Mouse (Mus musculus): ENCODE measurements around the gene Tlcd2. TPM values are rescaled to one million over a fixed set of nuclear protein-coding genes. Genes with fewer than 3 reads are reported as not detected.
"Not testable (repeated sequence)": the region's sequence is repeated elsewhere in the genome, so short reads cannot be mapped to it uniquely, and the experiment has no call there.

Gene Tlcd2
- polyA plus RNA-seq, 1 experiment: 11.4 TPM

- no peak for TF ChIP-seq CTCF (IDR thresholded peaks at IDR 0.05; ENCODE audit: borderline replicate concordance, insufficient read depth, low read length)
- TF ChIP-seq POLR2A (IDR thresholded peaks at IDR 0.05; ENCODE audit: low read depth, low read length): no peak
- Histone ChIP-seq H3K4me1 (ENCODE audit: control insufficient read depth, insufficient read depth, low read length) (no peaks in the 10 kb centered on the region), H3K27ac (ENCODE audit: insufficient read depth, low read length) (no peak overlapping the region)
These were observed 17.8 kb upstream of the Tlcd2 start for GRCm38 (mm10) chr11:75443711-75444110.

GRCm38 (mm10) chr11:75448575-75448974 lies 12.9 kb upstream of the Tlcd2 start:
- Histone ChIP-seq H3K4me3 (ENCODE audit: insufficient read depth, low read length) (no peak overlapping the region), H3K27ac (ENCODE audit: insufficient read depth, low read length) (no peak overlapping the region), H3K4me1 (ENCODE audit: control insufficient read depth, insufficient read depth, low read length) (no peaks in the 10 kb centered on the region)
- TF ChIP-seq CTCF (IDR thresholded peaks at IDR 0.05; ENCODE audit: borderline replicate concordance, insufficient read depth, low read length) (no peak), POLR2A (IDR thresholded peaks at IDR 0.05; ENCODE audit: low read depth, low read length) (no peak)

More at GRCm38 (mm10) chr11:75443711-75444110, 17.8 kb upstream of the Tlcd2 start:
- H3K4me3 ChIP-seq (ENCODE audit: insufficient read depth, low read length): no peak overlapping the region

GRCm38 (mm10) chr11:75449695-75450094 lies 11.8 kb upstream of the Tlcd2 start:
- Histone ChIP-seq H3K4me1 (ENCODE audit: control insufficient read depth, insufficient read depth, low read length) (no peaks in the 10 kb centered on the region; the same call in 1 of the 2 replicates), H3K4me3 (ENCODE audit: insufficient read depth, low read length) (no peak overlapping the region), H3K27ac (ENCODE audit: insufficient read depth, low read length) (no peak overlapping the region)
- TF ChIP-seq POLR2A (IDR thresholded peaks at IDR 0.05; ENCODE audit: low read depth, low read length): no peak

- H3K27ac ChIP-seq (ENCODE audit: insufficient read depth, low read length): no peak overlapping the region
- H3K4me1 ChIP-seq (ENCODE audit: control insufficient read depth, insufficient read depth, low read length): no peaks in the 10 kb centered on the region; the same call in 1 of the 2 replicates
- TF ChIP-seq POLR2A (IDR thresholded peaks at IDR 0.05; ENCODE audit: low read depth, low read length) (no peak), CTCF (IDR thresholded peaks at IDR 0.05; ENCODE audit: borderline replicate concordance, insufficient read depth, low read length) (no peak)
- no peak overlapping the region for H3K4me3 ChIP-seq (ENCODE audit: insufficient read depth, low read length)
These were observed 11.1 kb upstream of the Tlcd2 start for GRCm38 (mm10) chr11:75450304-75450908.

- Histone ChIP-seq H3K4me1 (ENCODE audit: control insufficient read depth, insufficient read depth, low read length) (no peaks in the 10 kb centered on the region; the same call in 1 of the 2 replicates), H3K27ac (ENCODE audit: insufficient read depth, low read length) (no peak overlapping the region), H3K4me3 (ENCODE audit: insufficient read depth, low read length) (no peak overlapping the region)
- no peak for TF ChIP-seq CTCF (IDR thresholded peaks at IDR 0.05; ENCODE audit: borderline replicate concordance, insufficient read depth, low read length)
- no peak for TF ChIP-seq POLR2A (IDR thresholded peaks at IDR 0.05; ENCODE audit: low read depth, low read length)
These were observed 10.6 kb upstream of the Tlcd2 start for GRCm38 (mm10) chr11:75450936-75451335.

GRCm38 (mm10) chr11:75452081-75452480 lies 9.4 kb upstream of the Tlcd2 start:
- H3K4me1 ChIP-seq (ENCODE audit: control insufficient read depth, insufficient read depth, low read length): no peaks in the 10 kb centered on the region; the same call in 1 of the 2 replicates
- H3K4me3 ChIP-seq (ENCODE audit: insufficient read depth, low read length): no peak overlapping the region
- TF ChIP-seq CTCF (IDR thresholded peaks at IDR 0.05; ENCODE audit: borderline replicate concordance, insufficient read depth, low read length) (no peak), POLR2A (IDR thresholded peaks at IDR 0.05; ENCODE audit: low read depth, low read length) (no peak)
- H3K27ac ChIP-seq (ENCODE audit: insufficient read depth, low read length): no peak overlapping the region

- no peak overlapping the region for H3K4me3 ChIP-seq (ENCODE audit: insufficient read depth, low read length)
- H3K27ac ChIP-seq (ENCODE audit: insufficient read depth, low read length): no peak overlapping the region
- no peak for TF ChIP-seq POLR2A (IDR thresholded peaks at IDR 0.05; ENCODE audit: low read depth, low read length)
- TF ChIP-seq CTCF (IDR thresholded peaks at IDR 0.05; ENCODE audit: borderline replicate concordance, insufficient read depth, low read length): no peak
- H3K4me1 ChIP-seq (ENCODE audit: control insufficient read depth, insufficient read depth, low read length): no peaks in the 10 kb centered on the region; the same call in 1 of the 2 replicates
These were observed 8.5 kb upstream of the Tlcd2 start for GRCm38 (mm10) chr11:75452812-75453557.

GRCm38 (mm10) chr11:75453991-75454930 lies 7.3 kb upstream of the Tlcd2 start, which contains the start of gene Wdr81:
TSS of gene Wdr81 (minus strand) at chr11:75454717.
- peaks cover 7% of the 10 kb centered on the region for H3K4me1 ChIP-seq (ENCODE audit: control insufficient read depth, insufficient read depth, low read length)
- H3K4me3 ChIP-seq (ENCODE audit: insufficient read depth, low read length): peak within 1 kb of the TSS; percentile 70
- TF ChIP-seq POLR2A (IDR thresholded peaks at IDR 0.05; ENCODE audit: low read depth, low read length) (peak; percentile 65), CTCF (IDR thresholded peaks at IDR 0.05; ENCODE audit: borderline replicate concordance, insufficient read depth, low read length) (peak; percentile 46; the same call in 1 of the 2 replicates)
- 0 out of 2 replicates have a peak within 1 kb of the TSS, but pooled peaks have one; percentile 36 for H3K27ac ChIP-seq (ENCODE audit: insufficient read depth, low read length)

- Histone ChIP-seq H3K4me3 (ENCODE audit: insufficient read depth, low read length) (no peak overlapping the region), H3K4me1 (ENCODE audit: control insufficient read depth, insufficient read depth, low read length) (peaks cover 14% of the 10 kb centered on the region), H3K27ac (ENCODE audit: insufficient read depth, low read length) (0 out of 2 replicates have a peak overlapping the region, but pooled peaks have one; percentile 36)
- no peak for TF ChIP-seq CTCF (IDR thresholded peaks at IDR 0.05; ENCODE audit: borderline replicate concordance, insufficient read depth, low read length)
These were observed 6.3 kb upstream of the Tlcd2 start for GRCm38 (mm10) chr11:75455041-75455736.

GRCm38 (mm10) chr11:75455971-75456370 lies 5.5 kb upstream of the Tlcd2 start:
- peaks cover 14% of the 10 kb centered on the region for H3K4me1 ChIP-seq (ENCODE audit: control insufficient read depth, insufficient read depth, low read length)
- not testable (repeated sequence) for H3K4me3 ChIP-seq (ENCODE audit: insufficient read depth, low read length); H3K27ac ChIP-seq (ENCODE audit: insufficient read depth, low read length)
